Mouse (Mus musculus) midbrain, embryonic 13.5 days (tissue): ENCODE measurements around the gene Tet2. TPM values are rescaled to one million over a fixed set of nuclear protein-coding genes. Genes with fewer than 3 reads are reported as not detected.

ENCODE experiments used
- ATAC-seq: fragments of 200-750 bp; cut with Nextera tagmentation; 2 replicates; pipeline ENCODE4 v1.8.0; 2017; ENCODE audit warnings: mild to moderate bottlenecking, moderate TSS enrichment, moderate library complexity
- H3K27ac ChIP-seq: fragments of 300-500 bp; sonication (generic); 2 replicates; pipeline ENCODE4 v1.5.1; 2015; ENCODE audit warnings: inconsistent platforms, mild to moderate bottlenecking, moderate library complexity
- H3K27me3 ChIP-seq: fragments of 300-500 bp; sonication (generic); 2 replicates; pipeline ENCODE4 v1.6.1; 2015; ENCODE audit warnings: mild to moderate bottlenecking, inconsistent platforms
- H3K36me3 ChIP-seq: fragments of 300-500 bp; sonication (generic); 2 replicates; pipeline ENCODE4 v1.6.1; 2015; ENCODE audit warnings: mild to moderate bottlenecking, inconsistent platforms
- H3K4me1 ChIP-seq: fragments of 300-500 bp; sonication (generic); replicated peaks from 2 replicates; pipeline ENCODE4 v1.6.1; 2015; ENCODE audit warnings: inconsistent platforms
- H3K4me2 ChIP-seq: fragments of 300-500 bp; sonication (generic); replicated peaks from 2 replicates; pipeline ENCODE4 v1.6.1; 2015; ENCODE audit warnings: moderate library complexity, mild to moderate bottlenecking, inconsistent platforms
- H3K4me3 ChIP-seq: fragments of 300-500 bp; sonication (generic); replicated peaks from 2 replicates; pipeline ENCODE4 v1.5.1; 2015; ENCODE audit warnings: mild to moderate bottlenecking, inconsistent platforms
- H3K9ac ChIP-seq: fragments of 300-500 bp; sonication (generic); replicated peaks from 2 replicates; pipeline ENCODE4 v1.6.1; 2015; ENCODE audit warnings: mild to moderate bottlenecking, inconsistent platforms
- H3K9me3 ChIP-seq: fragments of 300-500 bp; sonication (generic); 2 replicates; pipeline ENCODE4 v1.6.1; 2016; ENCODE audit warnings: mild to moderate bottlenecking, inconsistent platforms
- WGBS: fragments of 180-500 bp; shearing (Covaris S2); methylation state at CpG from one replicate; pipeline ENCODE4 v1.1.7; 2015; 5-methylcytosine and 5-hydroxymethylcytosine counted together
- polyA plus RNA-seq: library from polyadenylated mRNA; unstranded; fragments of >200 nt; fragmentation: Nextera tagmentation; extraction: Ambion mirVana; gene quantifications from 2 replicates; pipeline ENCODE4 v1.2.1, GENCODE M21; 2015

Gene Tet2
- polyA plus RNA-seq, 1 experiment from 2014 or later = 31.4 TPM

DNA sequence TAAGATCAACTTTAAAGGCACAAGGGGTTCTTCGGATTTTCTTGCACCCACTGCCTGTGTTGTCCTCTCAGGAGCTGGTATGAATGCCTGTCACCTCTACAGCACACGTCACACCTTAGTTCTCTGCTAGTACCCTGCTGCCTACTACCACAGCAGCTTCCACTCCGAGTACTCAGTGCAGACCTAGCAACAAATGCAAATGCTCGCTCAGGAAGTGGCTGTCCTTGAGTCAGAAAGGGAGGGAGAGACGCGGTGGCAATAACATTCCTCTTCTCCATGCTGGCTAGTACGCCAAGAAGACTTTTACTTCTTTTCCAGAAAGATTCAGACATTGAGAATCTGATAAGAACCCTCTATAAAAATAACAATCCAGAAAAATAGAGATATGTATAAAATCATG is 31.5 kb downstream of the Tet2 start:
- WGBS = 91% methylated on average over 7 of the region's 7 CpGs

DNA sequence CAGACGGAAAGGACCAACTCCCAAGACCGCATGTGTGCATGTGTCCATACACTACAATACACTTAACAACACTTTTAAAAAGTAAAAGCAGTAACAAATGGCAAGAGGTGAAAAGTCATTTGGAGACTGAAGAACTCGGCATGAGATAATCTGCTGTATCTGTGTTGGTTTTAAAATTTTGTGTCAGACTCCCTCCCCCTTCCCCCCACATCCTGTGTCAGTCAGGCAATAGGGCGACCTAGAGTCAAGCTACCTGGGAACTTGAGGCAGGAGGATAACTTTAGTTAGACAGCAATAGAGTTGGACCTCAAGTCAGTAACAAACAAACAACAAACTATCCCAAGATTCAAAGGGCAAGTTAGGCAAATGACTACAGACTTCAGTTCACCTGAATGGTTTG is 34.6 kb downstream of the Tet2 start:
- no peaks in the 10 kb centered on the region for H3K27me3 ChIP-seq
- H3K4me3 ChIP-seq = no peak overlapping the region
- no peaks in the 10 kb centered on the region for H3K9me3 ChIP-seq
- H3K27ac ChIP-seq = no peak overlapping the region
- no peak for ATAC-seq
- no peak overlapping the region for H3K4me2 ChIP-seq
- peaks cover 39% of the 10 kb centered on the region for H3K36me3 ChIP-seq
- no peaks in the 10 kb centered on the region for H3K4me1 ChIP-seq
- 94% methylated on average over 4 of the region's 4 CpGs for WGBS
- no peak overlapping the region for H3K9ac ChIP-seq

More for the DNA sequence above, 31.5 kb downstream of the Tet2 start:
- Histone ChIP-seq H3K27ac (no peak overlapping the region), H3K36me3 (peaks cover 33% of the 10 kb centered on the region), H3K4me3 (no peak overlapping the region), H3K27me3 (no peaks in the 10 kb centered on the region), H3K9me3 (no peaks in the 10 kb centered on the region), H3K4me2 (no peak overlapping the region), H3K9ac (no peak overlapping the region), H3K4me1 (no peaks in the 10 kb centered on the region)
- no peak for ATAC-seq

DNA sequence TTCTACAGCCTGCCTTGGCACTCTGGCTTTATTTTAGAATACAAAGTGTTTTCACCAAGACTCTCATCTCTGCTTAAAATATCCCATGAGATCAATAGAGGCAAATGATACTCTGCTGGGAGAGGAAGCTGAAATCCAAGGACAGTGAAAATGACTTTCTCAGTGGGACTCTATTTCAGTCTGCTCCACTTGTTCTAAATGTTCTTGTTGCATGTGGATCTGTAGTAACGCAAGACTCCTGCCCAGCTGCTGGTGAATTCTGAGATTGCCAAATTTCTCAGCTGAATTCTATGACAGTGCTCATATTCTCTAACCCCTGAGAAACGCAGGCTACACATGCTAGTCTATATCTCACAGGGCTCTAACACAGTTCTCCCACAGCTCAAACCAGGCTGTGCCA is 35.1 kb downstream of the Tet2 start:
- no peak for ATAC-seq
- Histone ChIP-seq H3K27me3 (no peaks in the 10 kb centered on the region), H3K9me3 (no peaks in the 10 kb centered on the region), H3K9ac (no peak overlapping the region), H3K36me3 (peaks cover 44% of the 10 kb centered on the region), H3K4me1 (no peaks in the 10 kb centered on the region), H3K27ac (no peak overlapping the region), H3K4me2 (no peak overlapping the region), H3K4me3 (no peak overlapping the region)
- WGBS = 91% methylated on average over 2 of the region's 2 CpGs

DNA sequence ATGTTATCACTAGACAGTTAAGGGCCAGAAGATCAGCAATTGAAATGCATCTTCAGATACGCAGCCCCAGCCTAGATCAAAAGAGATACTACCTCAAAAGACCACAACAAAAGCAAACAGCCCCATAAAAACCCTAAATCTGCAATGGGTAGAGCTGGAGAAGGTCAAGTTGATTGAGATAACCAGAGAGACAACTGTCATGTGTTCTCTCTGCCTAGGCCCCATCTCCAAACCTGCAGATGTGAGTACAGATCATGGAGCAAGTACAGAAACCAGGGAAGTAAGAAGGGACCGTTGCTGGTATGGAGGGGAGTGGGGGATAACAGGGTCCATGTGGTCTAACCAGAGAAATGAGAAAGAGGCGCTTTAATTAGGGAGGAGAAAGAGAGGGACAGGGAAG is 36.1 kb downstream of the Tet2 start:
- H3K36me3 ChIP-seq = peaks cover 44% of the 10 kb centered on the region
- H3K9me3 ChIP-seq = no peaks in the 10 kb centered on the region
- no peaks in the 10 kb centered on the region for H3K27me3 ChIP-seq
- 92% methylated on average over 3 of the region's 3 CpGs for WGBS
- H3K4me2 ChIP-seq = no peak overlapping the region
- H3K4me3 ChIP-seq = no peak overlapping the region
- no peaks in the 10 kb centered on the region for H3K4me1 ChIP-seq
- no peak overlapping the region for H3K9ac ChIP-seq
- ATAC-seq = no peak
- no peak overlapping the region for H3K27ac ChIP-seq

DNA sequence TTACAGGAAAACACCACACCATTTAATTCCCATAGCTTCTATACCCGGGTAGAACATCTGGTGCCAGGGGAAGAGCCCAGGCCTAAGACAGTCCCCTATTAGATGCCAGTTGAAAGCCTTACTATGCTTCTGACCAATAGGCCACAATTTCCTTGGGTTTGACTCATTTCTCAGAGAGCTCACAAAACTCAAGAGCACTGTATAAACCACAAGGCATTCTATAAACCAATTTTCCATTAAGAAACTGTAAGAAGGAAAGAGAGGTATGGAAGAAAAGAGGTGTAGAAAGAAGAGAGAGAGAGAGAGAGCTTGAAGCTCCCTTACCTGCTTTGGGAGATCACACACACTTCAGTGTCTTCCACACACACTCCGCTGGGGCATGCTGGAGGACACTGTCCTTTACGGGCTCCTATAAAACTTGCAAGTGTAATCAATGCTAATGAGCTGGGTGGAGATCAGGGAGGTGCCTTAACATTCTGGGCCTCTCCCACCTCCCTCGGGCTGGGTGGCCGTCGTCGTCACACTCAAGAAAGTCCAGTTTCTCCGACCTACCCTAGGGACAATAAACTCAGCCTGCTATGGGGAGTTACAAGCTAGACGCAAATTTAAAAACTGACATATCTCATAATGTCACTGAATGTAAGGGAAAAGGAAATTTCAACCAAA is 38.5 kb downstream of the Tet2 start:
- H3K36me3 ChIP-seq = peaks cover 25% of the 10 kb centered on the region
- no peaks in the 10 kb centered on the region for H3K4me1 ChIP-seq
- no peak for ATAC-seq
- H3K9ac ChIP-seq = no peak overlapping the region
- no peak overlapping the region for H3K4me3 ChIP-seq
- WGBS = 89% methylated on average over 9 of the region's 9 CpGs
- H3K9me3 ChIP-seq = no peaks in the 10 kb centered on the region
- no peak overlapping the region for H3K27ac ChIP-seq
- no peak overlapping the region for H3K4me2 ChIP-seq
- H3K27me3 ChIP-seq = no peaks in the 10 kb centered on the region

DNA sequence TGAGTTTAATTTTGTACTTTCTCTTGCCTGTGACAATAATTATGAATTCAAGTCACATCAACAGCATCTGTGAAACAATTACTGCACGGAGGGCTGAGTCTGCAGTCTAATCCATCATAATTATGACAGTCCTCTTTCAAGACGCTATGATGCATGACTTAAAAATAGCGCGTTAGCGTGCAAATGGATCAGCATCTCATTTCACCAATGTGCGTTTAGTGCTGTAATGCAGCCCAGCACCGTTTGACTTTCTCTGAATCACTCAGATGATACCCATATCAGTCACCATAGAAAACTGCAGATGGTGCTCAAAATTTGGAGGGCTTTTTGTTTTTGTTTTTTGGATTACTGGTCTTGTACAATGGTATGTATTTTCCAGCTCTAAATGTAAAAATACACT is 48.0 kb downstream of the Tet2 start:
- peaks cover 9% of the 10 kb centered on the region; the same call in 1 of the 2 replicates for H3K4me1 ChIP-seq
- no peaks in the 10 kb centered on the region; the same call in 1 of the 2 replicates for H3K36me3 ChIP-seq
- no peak overlapping the region for H3K4me3 ChIP-seq
- H3K27me3 ChIP-seq = no peaks in the 10 kb centered on the region
- H3K9me3 ChIP-seq = no peaks in the 10 kb centered on the region
- peak overlapping the region; percentile 31; the same call in 1 of the 2 replicates for H3K27ac ChIP-seq
- peak; percentile 92 for ATAC-seq
- H3K4me2 ChIP-seq = no peak overlapping the region
- 45% methylated on average over 7 of the region's 7 CpGs for WGBS
- H3K9ac ChIP-seq = no peak overlapping the region

DNA sequence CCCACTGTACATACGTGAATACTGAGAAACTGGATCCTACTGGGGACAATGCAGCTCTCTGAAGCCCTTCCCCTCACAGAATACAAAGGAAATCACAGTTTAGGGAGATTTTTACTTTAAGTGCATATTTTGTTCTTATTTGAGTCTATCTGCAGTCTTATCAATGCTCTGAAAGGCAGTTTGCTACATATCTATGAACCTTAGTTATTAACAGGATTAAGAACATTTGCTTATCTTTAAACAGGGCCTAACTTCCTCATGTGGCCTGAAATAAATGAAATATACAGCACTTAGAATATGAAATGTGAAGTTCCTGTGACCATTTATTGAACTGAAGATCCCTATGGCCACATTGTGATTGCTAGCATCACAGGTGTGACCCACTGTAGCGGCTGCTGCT is 53.6 kb downstream of the Tet2 start:
- ATAC-seq = no peak
- no peak overlapping the region for H3K4me2 ChIP-seq
- H3K4me1 ChIP-seq = no peaks in the 10 kb centered on the region
- WGBS = 87% methylated on average over 2 of the region's 2 CpGs
- H3K27me3 ChIP-seq = no peaks in the 10 kb centered on the region
- no peaks in the 10 kb centered on the region for H3K9me3 ChIP-seq
- H3K27ac ChIP-seq = no peak overlapping the region
- H3K9ac ChIP-seq = no peak overlapping the region
- peaks cover 28% of the 10 kb centered on the region for H3K36me3 ChIP-seq
- H3K4me3 ChIP-seq = no peak overlapping the region

DNA sequence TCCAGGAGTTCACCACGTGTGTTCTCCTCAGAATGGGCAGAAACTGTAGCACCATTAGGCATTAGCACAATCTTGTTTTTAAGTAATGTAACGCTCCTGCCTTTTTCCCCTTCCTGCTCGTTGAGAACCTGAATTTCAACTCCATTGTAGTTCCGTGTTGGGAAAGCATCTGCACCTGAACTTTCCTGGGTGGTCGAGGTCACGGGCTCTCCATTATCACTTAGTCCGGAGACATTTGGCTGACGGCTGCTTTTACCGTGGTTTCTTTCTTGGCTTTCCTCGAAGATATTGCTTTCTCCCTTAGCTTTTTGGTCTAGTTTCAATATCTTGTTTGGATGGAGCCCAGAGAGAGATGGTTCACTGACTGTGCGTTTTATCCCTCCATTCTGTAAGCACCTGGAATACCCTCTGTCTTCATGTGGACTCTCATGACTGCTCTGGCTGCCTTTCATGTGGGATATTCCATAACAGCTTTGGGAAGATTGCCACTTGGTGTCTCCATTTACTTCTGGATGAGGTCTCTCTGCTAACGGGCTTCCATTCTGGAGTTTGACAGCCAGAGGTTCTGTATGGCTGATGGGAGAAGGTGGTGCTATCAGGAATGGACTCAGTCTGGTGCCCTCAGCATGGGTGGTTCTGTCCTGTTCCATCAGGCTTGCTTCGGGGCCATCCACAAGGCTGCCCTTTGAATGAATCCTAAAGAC is 56.8 kb downstream of the Tet2 start:
- no peak for ATAC-seq
- no peaks in the 10 kb centered on the region for H3K9me3 ChIP-seq
- H3K36me3 ChIP-seq = peaks cover 51% of the 10 kb centered on the region
- H3K27me3 ChIP-seq = no peaks in the 10 kb centered on the region
- no peak overlapping the region for H3K4me2 ChIP-seq
- no peak overlapping the region for H3K27ac ChIP-seq
- H3K4me1 ChIP-seq = no peaks in the 10 kb centered on the region
- no peak overlapping the region for H3K9ac ChIP-seq
- 95% methylated on average over 13 of the region's 13 CpGs for WGBS
- no peak overlapping the region for H3K4me3 ChIP-seq

DNA sequence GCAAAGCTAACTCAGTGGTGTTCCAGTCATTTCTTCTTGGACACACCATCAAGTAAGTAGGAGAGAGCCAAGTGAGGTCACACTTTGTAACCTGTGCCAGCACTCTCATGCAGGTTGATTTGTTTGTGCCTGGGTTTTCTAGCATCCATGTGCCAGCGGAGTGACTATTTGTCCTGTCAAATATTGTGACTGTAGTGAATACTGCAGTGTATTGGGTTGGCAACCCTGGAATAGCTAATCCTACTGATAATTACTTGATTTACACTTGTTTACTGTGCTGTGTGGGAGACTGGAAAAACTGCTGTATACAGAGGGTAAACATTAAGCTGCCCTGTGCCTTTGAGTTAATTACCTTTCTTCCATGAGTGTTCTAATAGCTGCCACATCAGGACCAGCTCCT is 62.1 kb downstream of the Tet2 start:
- Histone ChIP-seq H3K4me1 (no peaks in the 10 kb centered on the region), H3K4me2 (no peak overlapping the region), H3K27me3 (no peaks in the 10 kb centered on the region), H3K36me3 (peaks cover 76% of the 10 kb centered on the region), H3K4me3 (no peak overlapping the region), H3K27ac (no peak overlapping the region), H3K9ac (no peak overlapping the region), H3K9me3 (no peaks in the 10 kb centered on the region)
- no peak for ATAC-seq
- 94% methylated on average over 1 of the region's 1 CpGs for WGBS

DNA sequence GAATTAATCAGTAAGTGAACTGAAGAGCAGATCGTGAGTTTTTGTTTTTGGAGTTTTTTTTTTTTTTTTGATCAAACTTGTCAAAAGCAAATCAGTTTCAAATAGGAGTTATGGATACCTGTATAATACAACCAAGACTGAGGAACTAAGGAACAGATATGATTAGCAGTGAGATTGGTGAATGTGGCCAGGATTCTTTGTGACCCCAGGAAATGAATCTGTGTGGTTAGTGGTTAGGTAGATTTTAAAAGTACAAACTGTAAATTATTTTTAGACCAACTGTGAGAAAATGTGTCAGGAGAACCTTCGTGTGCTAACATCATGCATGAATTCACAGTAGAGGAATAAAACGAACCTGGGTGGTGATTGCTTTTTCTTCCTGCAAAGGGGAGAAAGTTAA is 66.0 kb downstream of the Tet2 start:
- Histone ChIP-seq H3K27me3 (no peaks in the 10 kb centered on the region), H3K4me3 (no peak overlapping the region), H3K36me3 (peaks cover 58% of the 10 kb centered on the region), H3K4me1 (no peaks in the 10 kb centered on the region), H3K27ac (no peak overlapping the region), H3K9me3 (no peaks in the 10 kb centered on the region), H3K4me2 (no peak overlapping the region), H3K9ac (no peak overlapping the region)
- no peak for ATAC-seq
- 96% methylated on average over 3 of the region's 3 CpGs for WGBS

DNA sequence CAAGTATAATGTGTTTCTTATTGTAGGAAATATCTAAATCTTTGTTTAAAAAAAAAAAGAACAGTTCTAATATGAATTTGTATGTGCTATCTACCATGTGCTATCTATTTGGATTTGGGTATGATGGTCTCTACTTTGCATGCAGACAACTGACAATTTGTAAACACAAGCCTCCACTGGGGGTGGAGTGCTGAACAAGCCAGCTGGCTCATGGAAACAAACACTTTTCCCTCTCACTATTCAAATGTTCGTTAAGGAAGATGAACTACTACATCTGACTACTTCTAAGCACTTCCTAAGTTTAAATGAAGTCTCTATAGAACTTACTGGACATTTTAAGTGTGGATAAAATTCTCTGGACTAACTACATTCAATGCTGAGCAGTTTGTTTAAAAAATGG is 71.2 kb downstream of the Tet2 start:
- Histone ChIP-seq H3K4me2 (no peak overlapping the region), H3K9ac (no peak overlapping the region), H3K4me3 (no peak overlapping the region), H3K27me3 (no peaks in the 10 kb centered on the region), H3K27ac (no peak overlapping the region), H3K4me1 (no peaks in the 10 kb centered on the region), H3K36me3 (peaks cover 59% of the 10 kb centered on the region), H3K9me3 (no peaks in the 10 kb centered on the region)
- ATAC-seq = no peak
- 86% methylated on average over 1 of the region's 1 CpGs for WGBS

DNA sequence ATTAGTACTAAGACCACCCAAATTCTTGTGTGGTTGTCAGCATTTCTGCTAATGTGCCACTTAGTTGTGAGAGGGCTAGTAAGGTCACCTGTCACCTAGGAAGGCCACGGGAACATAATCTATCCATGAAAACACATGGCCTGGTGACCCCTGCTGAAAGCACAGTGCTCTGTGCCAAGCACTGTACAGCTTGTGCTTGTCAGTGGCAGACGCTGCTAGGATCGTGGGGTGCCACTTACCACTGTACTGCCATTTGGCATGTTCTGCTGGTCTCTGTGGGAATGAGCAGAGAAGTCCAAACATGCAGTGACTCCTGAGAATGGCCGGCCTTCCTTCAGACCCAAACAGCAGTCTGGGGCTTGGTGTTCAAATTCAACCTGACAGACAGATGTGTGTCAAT is 73.8 kb downstream of the Tet2 start:
- WGBS = 95% methylated on average over 4 of the region's 4 CpGs
- peak; percentile 50; the same call in 1 of the 2 replicates for ATAC-seq
- H3K27me3 ChIP-seq = no peaks in the 10 kb centered on the region
- no peak overlapping the region for H3K9ac ChIP-seq
- H3K4me2 ChIP-seq = no peak overlapping the region
- H3K27ac ChIP-seq = no peak overlapping the region
- H3K9me3 ChIP-seq = no peaks in the 10 kb centered on the region
- no peak overlapping the region for H3K4me3 ChIP-seq
- H3K36me3 ChIP-seq = peaks cover 73% of the 10 kb centered on the region
- no peaks in the 10 kb centered on the region for H3K4me1 ChIP-seq

DNA sequence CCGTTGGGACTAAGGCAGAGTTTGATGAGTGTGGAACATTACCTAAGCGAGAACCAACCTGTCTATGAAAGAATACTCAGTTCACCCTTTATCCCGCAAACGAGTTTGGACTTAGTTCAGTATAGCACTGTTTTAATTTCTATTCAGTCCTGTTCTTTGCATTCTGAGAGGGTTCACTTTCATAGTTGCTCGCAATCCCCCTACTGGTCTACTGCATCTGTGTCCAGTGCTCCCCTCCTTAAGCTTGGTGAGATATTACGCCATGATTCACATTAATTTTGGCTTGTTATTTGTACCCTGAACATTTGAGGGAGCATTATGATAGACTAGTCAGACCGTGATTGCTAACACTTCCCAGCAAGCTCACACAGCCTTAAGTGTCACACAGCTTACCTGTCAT is 76.1 kb downstream of the Tet2 start:
- peaks cover 67% of the 10 kb centered on the region for H3K36me3 ChIP-seq

More for the DNA sequence above, 76.1 kb downstream of the Tet2 start:
- H3K4me3 ChIP-seq = no peak overlapping the region
- no peak overlapping the region for H3K4me2 ChIP-seq
- WGBS = 97% methylated on average over 7 of the region's 7 CpGs
- no peak overlapping the region for H3K27ac ChIP-seq
- no peak overlapping the region for H3K9ac ChIP-seq
- H3K4me1 ChIP-seq = no peaks in the 10 kb centered on the region
- no peaks in the 10 kb centered on the region for H3K27me3 ChIP-seq
- H3K9me3 ChIP-seq = no peaks in the 10 kb centered on the region
- no peak for ATAC-seq
